Mouse (Mus musculus): ENCODE data around the gene Ccdc157. TPM values are rescaled to one million over a fixed set of nuclear protein-coding genes. Genes with fewer than 3 reads are reported as not detected.

The Ccdc157 gene
- polyA plus RNA-seq, 1 experiment from 2014 or later, result 5.7 TPM

- no peak for ATAC-seq (ENCODE audit: insufficient number of reproducible peaks, insufficient read depth, low FRiP score, low read depth)
- Histone ChIP-seq H3K9me3 (ENCODE audit: control insufficient read depth, low read depth, low read length) (no peaks in the 10 kb centered on the region), H3K36me3 (ENCODE audit: control insufficient read depth, insufficient read depth, low read length) (peaks cover 85% of the 10 kb centered on the region)
Observed at GRCm38 (mm10) chr11:4166467-4167090, 6.5 kb upstream of the Ccdc157 start.

GRCm38 (mm10) chr11:4164701-4165100 is 4.6 kb upstream of the Ccdc157 start:
- no peaks in the 10 kb centered on the region for H3K9me3 ChIP-seq (ENCODE audit: control insufficient read depth, low read depth, low read length)
- H3K27me3 ChIP-seq (ENCODE audit: control insufficient read depth, insufficient read depth, low read length), result no peaks in the 10 kb centered on the region
- H3K9ac ChIP-seq (replicated peaks; ENCODE audit: low read depth, low read length), result no peak overlapping the region
- WGBS, result 92% methylated on average over 2 of the region's 2 CpGs
- no peak overlapping the region for H3K27ac ChIP-seq (ENCODE audit: low read length)
- no peak overlapping the region for H3K4me3 ChIP-seq (ENCODE audit: low read depth, low read length)
- peaks cover 15% of the 10 kb centered on the region for H3K4me1 ChIP-seq (ENCODE audit: control insufficient read depth, insufficient read depth, low read length)
- peaks cover 71% of the 10 kb centered on the region for H3K36me3 ChIP-seq (ENCODE audit: control insufficient read depth, insufficient read depth, low read length)
- no peak overlapping the region for H3K4me2 ChIP-seq (replicated peaks; ENCODE audit: low read depth, low read length)
- ATAC-seq (ENCODE audit: insufficient number of reproducible peaks, insufficient read depth, low FRiP score, low read depth), result no peak

More at GRCm38 (mm10) chr11:4166467-4167090, 6.5 kb upstream of the Ccdc157 start:
- Histone ChIP-seq H3K4me3 (ENCODE audit: low read depth, low read length) (no peak overlapping the region), H3K27me3 (ENCODE audit: control insufficient read depth, insufficient read depth, low read length) (no peaks in the 10 kb centered on the region), H3K4me1 (ENCODE audit: control insufficient read depth, insufficient read depth, low read length) (peaks cover 6% of the 10 kb centered on the region), H3K9ac (replicated peaks; ENCODE audit: low read depth, low read length) (no peak overlapping the region), H3K4me2 (replicated peaks; ENCODE audit: low read depth, low read length) (no peak overlapping the region), H3K27ac (ENCODE audit: low read length) (no peak overlapping the region)
- WGBS, result 84% methylated on average over 7 of the region's 7 CpGs

GRCm38 (mm10) chr11:4160758-4161480 is 826 bp upstream of the Ccdc157 start:
- no peaks in the 10 kb centered on the region for H3K9me3 ChIP-seq (ENCODE audit: control insufficient read depth, low read depth, low read length)

GRCm38 (mm10) chr11:4158676-4159075 is 1.4 kb downstream of the Ccdc157 start:
- H3K27me3 ChIP-seq (ENCODE audit: control insufficient read depth, insufficient read depth, low read length), result no peaks in the 10 kb centered on the region
- no peak overlapping the region for H3K4me3 ChIP-seq (ENCODE audit: low read depth, low read length)
- peaks cover 19% of the 10 kb centered on the region for H3K36me3 ChIP-seq (ENCODE audit: control insufficient read depth, insufficient read depth, low read length)
- no peak overlapping the region for H3K9ac ChIP-seq (replicated peaks; ENCODE audit: low read depth, low read length)
- H3K9me3 ChIP-seq (ENCODE audit: control insufficient read depth, low read depth, low read length), result no peaks in the 10 kb centered on the region
- WGBS, result 82% methylated on average over 3 of the region's 3 CpGs
- no peak for ATAC-seq (ENCODE audit: insufficient number of reproducible peaks, insufficient read depth, low FRiP score, low read depth)
- H3K27ac ChIP-seq (ENCODE audit: low read length), result no peak overlapping the region
- H3K4me1 ChIP-seq (ENCODE audit: control insufficient read depth, insufficient read depth, low read length), result peaks cover 18% of the 10 kb centered on the region
- H3K4me2 ChIP-seq (replicated peaks; ENCODE audit: low read depth, low read length), result no peak overlapping the region

More at GRCm38 (mm10) chr11:4160758-4161480, 826 bp upstream of the Ccdc157 start:
- Histone ChIP-seq H3K27me3 (ENCODE audit: control insufficient read depth, insufficient read depth, low read length) (no peaks in the 10 kb centered on the region), H3K27ac (ENCODE audit: low read length) (peak overlapping the region; percentile 73; the same call in 1 of the 2 replicates), H3K4me1 (ENCODE audit: control insufficient read depth, insufficient read depth, low read length) (peaks cover 18% of the 10 kb centered on the region), H3K36me3 (ENCODE audit: control insufficient read depth, insufficient read depth, low read length) (peaks cover 38% of the 10 kb centered on the region), H3K9ac (replicated peaks; ENCODE audit: low read depth, low read length) (peak overlapping the region; percentile 72), H3K4me2 (replicated peaks; ENCODE audit: low read depth, low read length) (peak overlapping the region; percentile 84), H3K4me3 (ENCODE audit: low read depth, low read length) (peak overlapping the region; percentile 87)
- no peak for ATAC-seq (ENCODE audit: insufficient number of reproducible peaks, insufficient read depth, low FRiP score, low read depth)
- WGBS, result 6% methylated on average over 15 of the region's 15 CpGs

- no peaks in the 10 kb centered on the region for H3K9me3 ChIP-seq (ENCODE audit: control insufficient read depth, low read depth, low read length)
- 79% methylated on average over 5 of the region's 5 CpGs for WGBS
Observed at GRCm38 (mm10) chr11:4155641-4156040, 4.5 kb downstream of the Ccdc157 start.

GRCm38 (mm10) chr11:4153694-4154093 is 6.4 kb downstream of the Ccdc157 start:
- Histone ChIP-seq H3K27me3 (ENCODE audit: control insufficient read depth, insufficient read depth, low read length) (no peaks in the 10 kb centered on the region), H3K9ac (replicated peaks; ENCODE audit: low read depth, low read length) (no peak overlapping the region), H3K36me3 (ENCODE audit: control insufficient read depth, insufficient read depth, low read length) (no peaks in the 10 kb centered on the region), H3K4me3 (ENCODE audit: low read depth, low read length) (no peak overlapping the region), H3K27ac (ENCODE audit: low read length) (no peak overlapping the region), H3K9me3 (ENCODE audit: control insufficient read depth, low read depth, low read length) (no peaks in the 10 kb centered on the region), H3K4me2 (replicated peaks; ENCODE audit: low read depth, low read length) (no peak overlapping the region), H3K4me1 (ENCODE audit: control insufficient read depth, insufficient read depth, low read length) (no peaks in the 10 kb centered on the region)
- ATAC-seq (ENCODE audit: insufficient number of reproducible peaks, insufficient read depth, low FRiP score, low read depth), result no peak
- 91% methylated on average over 7 of the region's 7 CpGs for WGBS

More at GRCm38 (mm10) chr11:4155641-4156040, 4.5 kb downstream of the Ccdc157 start:
- H3K9ac ChIP-seq (replicated peaks; ENCODE audit: low read depth, low read length), result no peak overlapping the region
- H3K27me3 ChIP-seq (ENCODE audit: control insufficient read depth, insufficient read depth, low read length), result no peaks in the 10 kb centered on the region
- no peak overlapping the region for H3K4me3 ChIP-seq (ENCODE audit: low read depth, low read length)
- H3K4me2 ChIP-seq (replicated peaks; ENCODE audit: low read depth, low read length), result no peak overlapping the region
- H3K27ac ChIP-seq (ENCODE audit: low read length), result no peak overlapping the region
- H3K36me3 ChIP-seq (ENCODE audit: control insufficient read depth, insufficient read depth, low read length), result no peaks in the 10 kb centered on the region
- H3K4me1 ChIP-seq (ENCODE audit: control insufficient read depth, insufficient read depth, low read length), result peaks cover 4% of the 10 kb centered on the region; the same call in 1 of the 2 replicates
- no peak for ATAC-seq (ENCODE audit: insufficient number of reproducible peaks, insufficient read depth, low FRiP score, low read depth)

- no peaks in the 10 kb centered on the region for H3K9me3 ChIP-seq (ENCODE audit: control insufficient read depth, low read depth, low read length)
- no peak overlapping the region for H3K4me2 ChIP-seq (replicated peaks; ENCODE audit: low read depth, low read length)
- no peaks in the 10 kb centered on the region for H3K36me3 ChIP-seq (ENCODE audit: control insufficient read depth, insufficient read depth, low read length)
- H3K27ac ChIP-seq (ENCODE audit: low read length), result no peak overlapping the region
- 92% methylated on average over 6 of the region's 6 CpGs for WGBS
- H3K27me3 ChIP-seq (ENCODE audit: control insufficient read depth, insufficient read depth, low read length), result no peaks in the 10 kb centered on the region
- H3K9ac ChIP-seq (replicated peaks; ENCODE audit: low read depth, low read length), result no peak overlapping the region
- no peak for ATAC-seq (ENCODE audit: insufficient number of reproducible peaks, insufficient read depth, low FRiP score, low read depth)
- no peak overlapping the region for H3K4me3 ChIP-seq (ENCODE audit: low read depth, low read length)
- no peaks in the 10 kb centered on the region for H3K4me1 ChIP-seq (ENCODE audit: control insufficient read depth, insufficient read depth, low read length)
Observed at GRCm38 (mm10) chr11:4149886-4150285, 10.2 kb downstream of the Ccdc157 start.

GRCm38 (mm10) chr11:4148536-4149156 is 11.4 kb downstream of the Ccdc157 start:
- H3K9ac ChIP-seq (replicated peaks; ENCODE audit: low read depth, low read length), result no peak overlapping the region
- no peaks in the 10 kb centered on the region for H3K9me3 ChIP-seq (ENCODE audit: control insufficient read depth, low read depth, low read length)
- no peak overlapping the region for H3K27ac ChIP-seq (ENCODE audit: low read length)
- WGBS, result 82% methylated on average over 9 of the region's 9 CpGs
- H3K4me1 ChIP-seq (ENCODE audit: control insufficient read depth, insufficient read depth, low read length), result no peaks in the 10 kb centered on the region
- no peak overlapping the region for H3K4me2 ChIP-seq (replicated peaks; ENCODE audit: low read depth, low read length)
- ATAC-seq (ENCODE audit: insufficient number of reproducible peaks, insufficient read depth, low FRiP score, low read depth), result no peak
- H3K4me3 ChIP-seq (ENCODE audit: low read depth, low read length), result no peak overlapping the region
- H3K36me3 ChIP-seq (ENCODE audit: control insufficient read depth, insufficient read depth, low read length), result no peaks in the 10 kb centered on the region
- no peaks in the 10 kb centered on the region for H3K27me3 ChIP-seq (ENCODE audit: control insufficient read depth, insufficient read depth, low read length)

All from stomach, embryonic 14.5 days (tissue).